Mouse (Mus musculus) thymus, adult 2 months (tissue): Measurements from ENCODE around the gene Asgr1.

ENCODE experiments used
- CTCF ChIP-seq: fragments of 200-500 bp; IDR thresholded peaks from 2 replicates; pipeline ENCODE4 v1.5.1; 2012; ENCODE audit warnings: mild to moderate bottlenecking, control low read depth, low read length, moderate library complexity, borderline replicate concordance; ENCODE audit not compliant: control insufficient read depth, poor library complexity, insufficient read depth; ENCODE audit errors: extremely low read depth
- POLR2A ChIP-seq: fragments of 200-500 bp; IDR thresholded peaks from 2 replicates; pipeline ENCODE4 v1.6.1; 2012; ENCODE audit warnings: mild to moderate bottlenecking, low read length, control low read depth, moderate library complexity; ENCODE audit not compliant: control insufficient read depth, poor library complexity, insufficient read depth; ENCODE audit errors: extremely low read depth

DNA sequence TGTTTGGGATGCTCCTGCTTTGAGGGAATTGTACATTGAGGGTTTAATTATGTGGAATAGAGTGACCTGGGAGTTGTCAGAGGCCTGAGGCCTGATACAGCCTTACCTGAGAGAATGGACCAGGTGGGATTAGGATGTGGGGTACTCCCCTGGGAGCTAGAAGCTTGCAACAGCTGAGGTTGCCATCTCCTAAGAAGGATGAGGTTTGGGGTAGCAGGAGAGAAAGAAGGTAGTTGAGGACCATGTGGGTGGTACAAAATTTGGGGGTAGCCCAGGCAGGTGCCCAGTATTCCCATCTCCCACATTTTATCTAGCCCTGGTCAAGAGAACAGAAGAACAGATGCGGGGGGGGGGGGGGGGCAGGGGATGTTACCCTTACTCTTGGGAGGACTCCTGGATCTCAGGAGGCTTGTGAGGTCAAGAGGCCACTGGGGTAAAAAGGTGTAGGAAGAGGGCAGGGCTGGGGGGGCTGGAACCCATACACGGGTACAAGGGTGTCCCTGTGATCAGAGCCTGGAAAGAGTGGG, 34.3 kb upstream of the Asgr1 start:
- TF ChIP-seq CTCF = no peak
- 0 out of 2 replicates have a peak, but pooled peaks have one; percentile 39 for TF ChIP-seq POLR2A
